Mouse (Mus musculus): ENCODE results near the gene M1ap.

DNA sequence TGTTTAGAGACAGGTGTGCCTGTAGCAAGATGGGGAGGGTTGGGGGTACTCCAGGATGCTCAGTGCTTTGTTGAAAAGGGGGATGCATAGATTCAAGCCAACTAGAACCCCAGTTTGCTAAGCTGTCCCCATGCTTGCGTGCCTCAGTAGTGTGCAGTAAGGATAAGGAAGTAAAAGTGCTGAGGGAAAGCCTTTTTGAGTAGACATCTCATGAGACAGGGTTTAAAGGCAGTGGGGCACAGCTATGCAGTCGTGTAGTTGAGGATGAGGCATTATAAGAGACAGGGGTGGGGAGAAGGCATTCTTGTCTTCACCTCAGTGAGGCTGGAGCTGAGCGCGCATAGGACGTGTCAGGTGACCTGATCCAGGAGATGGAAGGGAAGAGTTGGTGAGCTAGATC is 93.9 kb downstream of the M1ap start:
- TF ChIP-seq CTCF (IDR thresholded peaks at IDR 0.05; ENCODE audit: control insufficient read depth, insufficient read depth, insufficient read length), result no peak
- TF ChIP-seq MYOG (IDR thresholded peaks at IDR 0.05; ENCODE audit: control insufficient read depth, extremely low read depth, insufficient read length), result no peak

All from C2C12 (cell line).